Mouse (Mus musculus) large intestine, adult 2 months (tissue): ENCODE data around the gene Srl. TPM values are rescaled to one million over a fixed set of nuclear protein-coding genes. Genes with fewer than 3 reads are reported as not detected.

Experiments used
- DNase-seq: peaks from one replicate; pipeline ENCODE4 v3.0.0-alpha.2; 2012; ENCODE audit warnings: low read depth, low spot score
- WGBS: fragments of 180-500 bp; shearing (Covaris S2); methylation state at CpG from one replicate; pipeline ENCODE4 v1.1.7; 2018; 5-methylcytosine and 5-hydroxymethylcytosine counted together
- polyA plus RNA-seq: library from polyadenylated mRNA; depleted of rRNA; stranded (reverse); fragments of >200 nt; gene quantifications from 2 replicates; pipeline ENCODE4 v1.2.3, GENCODE M21; 2012

The Srl gene
- polyA plus RNA-seq, 1 experiment: 3.3 TPM

- WGBS: 79% methylated on average over 5 of the region's 5 CpGs
- DNase-seq: no peak
These were observed 19.7 kb downstream of the Srl start for GRCm38 (mm10) chr16:4521735-4522530.

GRCm38 (mm10) chr16:4521074-4521667, 20.4 kb downstream of the Srl start:
- WGBS: 82% methylated on average over 4 of the region's 4 CpGs
- no peak for DNase-seq

- DNase-seq: no peak
- WGBS: 74% methylated on average over 8 of the region's 8 CpGs
These were observed 20.9 kb downstream of the Srl start for GRCm38 (mm10) chr16:4520673-4521072.

- no peak for DNase-seq
- WGBS: 93% methylated on average over 2 of the region's 2 CpGs
These were observed 21.8 kb downstream of the Srl start for GRCm38 (mm10) chr16:4519825-4520224.

GRCm38 (mm10) chr16:4519157-4519556, 22.5 kb downstream of the Srl start:
- no peak for DNase-seq
- WGBS: 46% methylated on average over 4 of the region's 4 CpGs

- DNase-seq: no peak
These were observed 23.7 kb downstream of the Srl start for GRCm38 (mm10) chr16:4517906-4518305.

GRCm38 (mm10) chr16:4514383-4514782, 27.2 kb downstream of the Srl start:
- DNase-seq: no peak
- WGBS: 80% methylated on average over 3 of the region's 3 CpGs

More at GRCm38 (mm10) chr16:4517906-4518305, 23.7 kb downstream of the Srl start:
- 73% methylated on average over 2 of the region's 2 CpGs for WGBS

GRCm38 (mm10) chr16:4512661-4513438, 28.8 kb downstream of the Srl start:
- 65% methylated on average over 3 of the region's 3 CpGs for WGBS

GRCm38 (mm10) chr16:4511371-4511770, 30.2 kb downstream of the Srl start:
- 73% methylated on average over 2 of the region's 2 CpGs for WGBS
- DNase-seq: no peak

More at GRCm38 (mm10) chr16:4512661-4513438, 28.8 kb downstream of the Srl start:
- no peak for DNase-seq

- 77% methylated on average over 3 of the region's 3 CpGs for WGBS
- DNase-seq: no peak
These were observed 35.4 kb downstream of the Srl start for GRCm38 (mm10) chr16:4506181-4506580.

GRCm38 (mm10) chr16:4503495-4503894, 38.1 kb downstream of the Srl start:
- DNase-seq: no peak
- WGBS: 90% methylated on average over 1 of the region's 1 CpGs

GRCm38 (mm10) chr16:4502568-4502967, 39.0 kb downstream of the Srl start:
- DNase-seq: no peak

- WGBS: 63% methylated on average over 3 of the region's 3 CpGs
- no peak for DNase-seq
These were observed 39.9 kb downstream of the Srl start for GRCm38 (mm10) chr16:4501703-4502102.

GRCm38 (mm10) chr16:4500598-4501385, 40.8 kb downstream of the Srl start:
- WGBS: 82% methylated on average over 8 of the region's 8 CpGs
- DNase-seq: no peak

- DNase-seq: no peak
- WGBS: 45% methylated on average over 8 of the region's 8 CpGs
These were observed 43.6 kb downstream of the Srl start for GRCm38 (mm10) chr16:4497762-4498607.

GRCm38 (mm10) chr16:4496470-4496869, 45.1 kb downstream of the Srl start:
- DNase-seq: no peak
- WGBS: 84% methylated on average over 3 of the region's 3 CpGs

GRCm38 (mm10) chr16:4495861-4496260, 45.8 kb downstream of the Srl start:
- DNase-seq: no peak
- 80% methylated on average over 5 of the region's 5 CpGs for WGBS

- 28% methylated on average over 2 of the region's 2 CpGs for WGBS
These were observed 48.6 kb downstream of the Srl start for GRCm38 (mm10) chr16:4492777-4493563.

More at GRCm38 (mm10) chr16:4492777-4493563, 48.6 kb downstream of the Srl start:
- no peak for DNase-seq
